Mouse (Mus musculus): ENCODE data around the gene Btbd6.

Gene Btbd6

GRCm38 (mm10) chr12:113004011-113004410, 27.7 kb downstream of the Btbd6 start:
- DNase-seq (ENCODE audit: extremely low read depth, low read depth) = no peak

- DNase-seq (ENCODE audit: extremely low read depth, low read depth) = no peak
Observed at GRCm38 (mm10) chr12:113004993-113005392, 28.7 kb downstream of the Btbd6 start.

GRCm38 (mm10) chr12:113011702-113012360, 35.5 kb downstream of the Btbd6 start:
- DNase-seq (ENCODE audit: extremely low read depth, low read depth) = no peak

DNA sequence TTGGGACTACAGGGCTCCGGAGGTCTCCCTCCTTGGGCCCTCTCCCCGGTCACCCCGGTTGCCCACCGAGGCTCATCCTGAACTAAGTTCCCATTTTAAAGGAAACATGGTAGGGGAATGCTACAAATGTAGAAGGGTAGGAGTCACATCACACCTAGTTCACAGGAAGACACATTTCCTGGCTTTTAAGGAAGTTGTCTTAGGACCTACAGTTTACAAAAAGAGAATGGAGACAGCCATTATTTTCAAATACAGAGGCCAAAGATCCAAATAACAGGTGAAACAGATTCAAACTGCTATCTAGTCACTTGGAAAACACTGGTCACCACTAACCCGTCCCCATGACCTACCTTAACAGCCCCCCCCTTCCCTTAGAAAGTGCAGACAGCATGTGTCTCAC, 36.2 kb downstream of the Btbd6 start:
- DNase-seq (ENCODE audit: extremely low read depth, low read depth) = no peak

GRCm38 (mm10) chr12:113013021-113013491, 36.8 kb downstream of the Btbd6 start:
- no peak for DNase-seq (ENCODE audit: extremely low read depth, low read depth)

- peak; percentile 88 for DNase-seq (ENCODE audit: extremely low read depth, low read depth)
Observed at GRCm38 (mm10) chr12:113013604-113014558, 37.6 kb downstream of the Btbd6 start, which contains the start of gene Pacs2. TSS of gene Pacs2 (plus strand) at chr12:113014508.

DNA sequence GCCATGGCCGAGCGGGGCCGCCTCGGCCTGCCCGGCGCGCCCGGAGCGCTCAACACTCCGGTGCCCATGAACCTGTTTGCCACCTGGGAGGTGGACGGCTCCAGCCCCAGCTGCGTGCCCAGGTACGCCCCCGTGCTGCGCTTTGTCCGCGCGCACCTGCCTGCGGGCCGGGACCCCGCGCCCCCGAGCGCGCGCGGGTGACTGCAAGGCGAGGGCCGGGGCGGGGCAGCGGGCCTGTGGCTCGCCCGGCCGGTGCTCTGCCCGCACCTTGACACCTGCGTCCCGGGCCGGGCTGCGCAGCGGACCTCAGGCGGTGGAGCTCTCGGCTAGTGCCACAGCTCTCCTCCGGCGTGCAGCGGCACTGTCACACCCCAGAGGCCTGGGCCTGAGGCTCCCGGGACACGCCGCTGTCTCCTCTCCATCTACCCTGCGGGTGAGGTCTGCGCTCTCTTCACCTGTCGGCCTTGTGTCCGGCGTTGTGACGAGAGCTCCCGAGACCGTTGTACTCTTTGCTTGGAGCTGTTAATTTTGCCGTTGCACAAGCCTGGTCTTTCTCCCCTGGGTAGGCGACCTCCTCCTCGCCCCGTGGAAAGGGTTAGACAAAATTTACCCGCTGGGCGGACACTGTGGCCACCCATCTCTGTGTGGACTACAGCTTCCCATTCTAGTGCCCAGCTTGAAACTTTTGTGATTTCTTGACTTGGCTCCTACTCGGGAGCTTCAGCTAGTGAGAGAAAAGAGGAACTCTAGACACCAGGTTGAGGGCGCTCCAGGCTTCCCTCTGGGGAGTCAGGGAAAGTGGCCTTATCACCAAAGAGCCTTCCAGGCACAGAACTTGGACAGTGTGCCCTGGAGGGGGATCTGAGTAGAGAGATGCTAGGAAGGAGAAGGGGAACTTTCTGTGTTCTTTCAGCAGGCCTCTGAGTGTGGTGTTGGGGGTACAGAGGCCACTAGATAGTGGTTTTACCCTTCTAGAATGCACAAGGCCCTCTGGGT, 38.6 kb downstream of the Btbd6 start:
- DNase-seq (ENCODE audit: extremely low read depth, low read depth) = peak; percentile 98

GRCm38 (mm10) chr12:113015956-113016355, 39.7 kb downstream of the Btbd6 start:
- no peak for DNase-seq (ENCODE audit: extremely low read depth, low read depth)

- DNase-seq (ENCODE audit: extremely low read depth, low read depth) = no peak
Observed at GRCm38 (mm10) chr12:113016976-113017375, 40.7 kb downstream of the Btbd6 start.

DNA sequence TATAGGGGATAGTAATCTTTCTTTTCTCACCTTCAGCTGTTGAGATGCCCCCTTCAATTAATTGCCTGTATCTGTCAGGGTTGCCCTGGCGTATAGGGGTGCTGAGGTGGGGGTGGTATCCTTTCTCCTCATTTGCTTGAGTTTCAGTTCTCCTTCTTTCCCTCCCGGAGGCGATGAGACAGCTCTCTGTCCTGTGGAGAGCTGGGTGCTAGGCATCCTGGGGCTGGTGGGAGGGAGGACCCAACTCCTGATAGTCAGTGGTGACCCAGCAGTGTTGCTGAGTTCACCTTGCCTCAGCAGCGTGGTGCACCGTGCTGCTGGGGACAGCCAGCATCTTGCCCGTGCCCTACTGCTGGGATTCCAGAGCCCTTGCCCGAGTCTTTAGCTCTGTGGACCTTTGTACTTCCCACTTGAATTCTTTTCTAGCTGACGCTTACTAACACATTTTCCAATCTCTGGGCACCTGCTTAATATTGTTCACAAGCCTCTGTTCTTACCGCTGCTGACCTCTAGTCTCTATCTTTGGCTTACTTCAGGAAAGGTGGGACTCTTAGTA, 41.2 kb downstream of the Btbd6 start:
- DNase-seq (ENCODE audit: extremely low read depth, low read depth) = no peak

DNA sequence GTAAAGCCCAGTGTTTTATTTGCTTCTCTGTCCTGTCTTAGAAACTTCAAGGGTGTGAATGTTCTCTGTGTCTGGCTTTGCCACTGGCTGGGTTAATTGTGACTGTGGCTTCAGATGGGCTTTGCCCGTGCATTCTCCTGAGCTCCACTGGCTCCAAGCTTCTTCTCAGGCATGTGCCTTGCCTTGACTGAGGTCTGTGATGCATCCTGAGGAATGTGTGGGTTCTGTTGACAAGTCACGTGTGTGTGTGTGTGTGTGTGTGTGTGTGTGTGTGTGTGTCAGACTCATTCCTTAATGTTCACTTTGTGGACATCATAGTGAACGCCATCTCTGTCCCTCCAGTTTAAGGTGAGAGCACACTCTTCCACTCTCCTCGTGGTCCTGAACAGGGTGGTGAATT, 42.5 kb downstream of the Btbd6 start:
- no peak for DNase-seq (ENCODE audit: extremely low read depth, low read depth)

DNA sequence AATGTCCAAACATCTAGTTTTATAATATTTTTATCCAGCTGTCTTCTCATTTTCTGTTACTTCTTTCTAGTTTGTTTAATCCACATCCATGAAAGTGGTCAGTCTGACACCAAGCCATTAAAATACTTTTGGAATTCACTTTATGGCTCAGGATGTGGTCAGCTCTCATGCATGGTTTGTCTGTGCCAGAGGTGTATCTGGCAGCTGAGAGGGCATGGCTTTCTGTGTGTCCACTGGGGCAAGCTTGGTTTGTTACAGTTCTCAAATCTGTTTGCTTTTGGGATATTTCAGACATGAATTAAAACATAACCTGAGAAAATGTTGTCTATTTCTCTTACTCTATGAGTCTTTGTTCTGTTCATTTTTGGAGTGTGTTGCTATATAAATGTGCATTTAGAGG, 45.2 kb downstream of the Btbd6 start:
- no peak for DNase-seq (ENCODE audit: extremely low read depth, low read depth)

DNA sequence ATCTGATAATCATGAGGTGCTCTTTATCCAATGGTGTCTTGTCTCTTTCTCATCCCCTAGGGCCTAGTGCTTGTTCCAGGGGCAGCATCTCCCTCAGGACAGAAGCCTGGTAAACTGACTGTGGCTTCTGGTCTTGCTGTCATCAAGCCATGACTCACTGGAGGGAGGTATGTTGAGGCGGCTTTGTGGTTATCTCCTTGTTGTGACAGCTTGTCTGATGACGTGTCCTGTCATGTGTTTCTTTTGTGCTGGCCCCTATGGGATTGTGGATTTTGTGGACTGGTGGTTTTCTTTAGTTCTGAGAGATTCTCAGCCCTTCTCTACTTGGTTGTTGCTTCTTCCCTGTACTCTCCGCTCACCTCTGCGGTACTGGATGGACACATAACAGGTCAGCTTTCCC, 46.8 kb downstream of the Btbd6 start:
- DNase-seq (ENCODE audit: extremely low read depth, low read depth) = peak; percentile 53

GRCm38 (mm10) chr12:113026557-113026956, 50.3 kb downstream of the Btbd6 start:
- peak; percentile 76 for DNase-seq (ENCODE audit: extremely low read depth, low read depth)

- no peak for DNase-seq (ENCODE audit: extremely low read depth, low read depth)
Observed at GRCm38 (mm10) chr12:113027495-113027894, 51.2 kb downstream of the Btbd6 start.

DNA sequence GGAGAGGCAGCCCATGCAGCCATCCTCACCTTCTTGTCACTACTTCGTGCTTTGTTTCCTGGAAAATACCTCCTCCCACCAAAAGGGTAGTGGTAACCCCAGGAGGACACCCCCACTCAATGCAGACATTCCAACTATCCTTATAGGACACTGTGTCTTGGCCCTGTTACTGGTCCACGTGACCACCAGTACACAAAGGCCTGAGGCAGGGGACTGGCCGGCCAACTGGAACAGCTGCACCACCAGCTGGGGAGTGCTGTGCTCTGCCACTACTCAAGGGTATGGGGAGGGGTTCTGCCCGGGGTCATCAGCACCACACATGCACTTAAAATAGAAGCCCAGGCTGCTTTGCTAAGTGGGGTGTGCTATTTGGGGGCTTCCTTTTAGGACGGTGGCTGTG, 51.8 kb downstream of the Btbd6 start:
- DNase-seq (ENCODE audit: extremely low read depth, low read depth) = no peak

Measured in MEL-GATA-1-ER (cell line).